Mouse (Mus musculus) lung, postnatal 10 days (tissue): ENCODE data around the gene Tspan32.

Experiments used
- DNase-seq: peaks from one replicate; pipeline ENCODE4 v3.0.0; 2021

Tspan32 gene

DNA sequence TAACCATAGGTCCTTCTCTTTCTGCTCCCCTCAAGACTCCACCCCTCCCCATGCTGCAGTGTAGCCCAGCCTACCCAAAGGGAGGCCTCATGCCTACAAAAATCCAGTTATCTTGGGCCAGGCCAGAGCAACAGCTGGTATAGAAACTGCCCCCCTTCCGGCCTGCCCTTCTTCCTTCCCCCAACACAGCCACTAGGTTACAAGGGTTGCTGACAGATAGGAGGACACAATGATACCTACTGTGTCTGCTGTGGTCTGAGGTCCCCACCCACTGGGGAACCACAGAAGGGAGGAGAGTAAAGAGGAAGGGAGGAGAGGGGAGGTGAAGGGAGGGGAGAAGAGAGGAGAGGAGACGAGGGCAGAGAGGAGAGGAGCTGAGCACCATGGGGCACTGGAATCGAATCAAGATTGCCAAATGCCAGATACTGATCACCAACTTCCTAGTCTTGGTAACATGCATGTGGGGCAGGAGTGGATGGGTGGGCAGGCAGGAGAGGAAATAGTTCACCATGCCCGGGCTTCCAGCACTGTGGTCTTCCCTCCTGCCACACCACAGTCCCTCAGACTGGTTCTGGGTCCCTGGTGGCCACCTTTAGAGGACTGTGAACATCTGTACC lies at the start of gene Tspan32:
Tspan32 (plus strand) TSS at position 320 of the 617 bp plus-strand sequence.
- DNase-seq: no peak

DNA sequence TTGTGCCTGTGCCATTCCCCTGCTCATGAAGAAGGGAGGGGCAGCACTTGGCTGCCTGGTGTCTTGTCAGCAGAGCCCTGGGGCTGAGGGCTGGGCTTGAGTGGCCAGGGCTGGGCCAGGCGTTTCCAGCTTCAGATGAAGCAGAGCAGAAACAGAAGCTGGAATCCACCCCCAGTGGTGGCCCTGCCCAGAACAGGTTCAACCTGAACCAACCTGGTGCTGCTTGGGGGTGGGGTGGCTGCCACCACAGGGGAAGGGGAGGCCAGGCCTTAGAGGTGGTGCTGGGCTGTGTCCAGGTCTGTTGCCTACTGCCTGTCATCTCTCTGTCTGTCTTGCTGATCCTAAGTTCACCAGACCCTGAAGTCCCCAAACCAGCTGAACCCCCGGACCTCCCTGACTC lies 48.8 kb upstream of the Tspan32 start:
- no peak for DNase-seq

DNA sequence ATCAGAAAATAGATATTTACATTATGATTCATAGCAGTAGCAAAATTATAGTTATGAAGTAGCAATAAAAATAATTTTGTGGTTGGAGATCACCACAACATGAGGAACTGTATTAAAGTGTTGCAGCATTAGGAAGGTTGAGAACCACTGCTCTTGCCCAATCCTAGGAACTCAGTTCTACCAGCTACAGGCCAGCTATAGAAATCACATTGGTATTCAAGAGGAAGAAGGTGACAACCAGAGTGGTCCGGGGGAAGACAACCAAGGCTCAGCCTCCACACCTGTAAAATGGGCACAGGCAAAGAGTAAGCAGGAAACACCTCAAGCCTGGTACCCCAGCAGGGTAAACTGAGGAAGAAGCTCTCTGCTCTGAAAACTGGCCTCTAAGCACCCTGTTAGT lies 46.0 kb upstream of the Tspan32 start:
- no peak for DNase-seq

DNA sequence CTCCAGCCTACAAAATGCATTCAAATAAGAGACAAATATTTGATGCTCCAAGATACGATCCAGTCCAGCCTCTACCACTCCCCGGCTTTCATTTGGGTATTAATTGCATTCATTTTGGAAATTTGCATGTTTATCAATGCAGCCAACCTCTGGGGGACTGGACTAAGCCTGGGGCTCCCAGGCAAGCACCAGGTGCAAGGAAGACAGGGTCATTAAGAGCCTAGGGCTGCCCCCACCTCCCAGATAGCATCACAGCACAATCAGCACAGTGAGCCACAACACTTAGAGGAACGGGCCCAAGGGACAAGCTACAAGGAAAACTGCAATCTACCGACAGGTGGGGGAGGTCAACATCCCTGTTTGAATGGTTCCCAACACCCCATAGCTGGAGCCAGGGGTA lies 45.1 kb upstream of the Tspan32 start:
- DNase-seq: no peak

DNA sequence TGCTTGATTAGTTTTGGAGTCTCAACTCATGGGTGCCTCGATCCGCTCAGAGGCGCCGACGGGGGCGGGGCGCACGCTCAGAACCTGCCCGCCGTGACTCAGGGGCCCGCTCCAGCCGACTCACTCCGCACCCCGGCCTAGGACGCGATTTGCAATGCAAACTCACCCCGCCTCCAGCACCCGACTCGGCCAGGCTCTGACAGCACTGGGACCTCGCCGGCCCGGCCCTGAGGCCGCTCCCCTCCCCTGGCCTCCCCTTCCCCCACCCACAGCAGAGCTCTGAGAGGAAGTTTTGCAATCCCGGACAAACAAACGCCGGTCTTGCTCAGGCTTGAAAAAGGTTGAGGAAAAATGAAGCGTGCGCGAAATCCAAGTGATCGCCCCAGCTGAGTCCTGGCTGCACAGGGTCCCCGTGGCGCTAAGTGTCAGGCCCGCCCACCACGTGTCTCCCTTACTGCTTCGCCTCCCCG lies 37.4 kb upstream of the Tspan32 start:
- peak; percentile 59 for DNase-seq

DNA sequence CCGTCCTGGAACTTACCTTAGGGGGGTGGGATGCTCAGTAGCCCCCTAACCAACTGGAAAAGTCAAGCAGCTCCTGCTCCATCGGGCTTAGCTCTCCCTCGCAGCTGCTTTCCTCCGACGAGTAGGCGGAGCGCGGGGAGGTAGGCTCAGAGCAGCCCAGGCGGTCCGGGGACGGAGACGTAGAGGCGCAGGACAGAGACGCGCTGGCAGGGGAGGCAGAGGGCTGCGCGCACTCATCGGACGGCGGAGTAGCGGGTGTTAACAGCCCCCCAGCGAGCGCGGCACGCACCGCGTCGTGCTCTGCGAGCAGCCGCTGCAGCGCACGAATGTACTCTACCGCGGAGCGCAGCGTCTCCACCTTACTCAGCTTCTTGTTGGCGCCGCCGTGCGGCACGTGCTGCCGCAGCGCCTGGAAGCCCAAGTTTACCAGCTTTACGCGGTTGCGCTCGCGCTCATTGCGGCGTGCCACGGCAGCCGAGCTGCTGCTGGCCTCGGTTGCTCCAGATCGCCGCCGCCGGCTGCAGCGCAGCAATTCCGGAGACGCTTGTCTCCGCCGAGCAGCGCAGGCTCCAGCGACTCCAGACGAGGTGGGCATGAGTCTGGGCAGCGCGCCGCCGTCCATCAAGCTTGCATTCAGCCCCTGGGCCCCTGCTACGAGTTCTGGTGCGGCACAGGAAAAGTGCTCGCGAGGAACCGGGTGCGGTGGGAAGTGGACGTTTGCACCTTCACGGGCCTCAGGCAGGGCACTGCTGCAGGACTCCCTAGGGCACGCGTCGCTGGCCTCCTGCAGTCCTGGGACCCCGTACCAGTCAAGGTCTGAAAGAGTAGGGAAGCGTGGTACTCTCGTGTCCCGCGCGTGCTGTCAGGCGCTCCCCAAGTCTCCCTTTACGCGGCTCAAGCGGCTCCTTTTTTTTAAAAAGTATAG lies 36.7 kb upstream of the Tspan32 start:
- peak; percentile 50 for DNase-seq

DNA sequence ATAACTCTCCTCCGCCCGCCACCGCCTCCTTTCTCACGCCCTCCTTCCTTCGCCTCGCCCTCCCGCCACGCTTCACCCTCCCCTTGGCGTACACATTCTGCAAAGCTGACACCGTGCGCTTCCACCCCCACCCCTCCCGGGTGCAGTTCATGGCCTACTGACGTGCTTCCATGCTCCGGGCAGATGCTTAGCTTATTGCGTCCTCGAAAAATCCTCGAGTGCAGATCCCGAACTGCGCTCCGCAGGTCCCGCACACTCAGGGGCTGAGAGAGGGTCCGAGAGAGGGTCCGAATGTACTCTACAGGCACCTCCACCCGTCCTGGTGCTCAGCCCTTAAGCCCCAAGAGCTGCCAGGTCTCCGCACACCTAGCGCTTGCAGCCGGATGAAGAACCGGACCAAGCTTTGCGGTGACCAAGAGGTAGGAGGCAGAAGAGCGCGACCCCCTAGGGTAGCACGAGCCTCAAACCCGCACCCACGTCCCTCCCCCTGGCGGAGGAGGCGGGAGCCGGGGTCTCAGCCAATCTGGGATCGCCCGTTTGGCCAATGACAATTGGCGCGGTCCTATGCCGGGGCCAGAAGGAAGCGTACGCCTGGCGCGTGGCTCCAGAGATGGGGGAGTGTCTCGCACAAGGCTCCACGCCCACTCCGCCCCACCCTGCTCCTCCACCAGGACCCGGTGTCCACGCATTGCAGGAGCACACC lies 35.9 kb upstream of the Tspan32 start, which contains the start of gene Ascl2:
Ascl2 (minus strand) TSS at position 456 of the 703 bp plus-strand sequence.
- peak; percentile 36 for DNase-seq

DNA sequence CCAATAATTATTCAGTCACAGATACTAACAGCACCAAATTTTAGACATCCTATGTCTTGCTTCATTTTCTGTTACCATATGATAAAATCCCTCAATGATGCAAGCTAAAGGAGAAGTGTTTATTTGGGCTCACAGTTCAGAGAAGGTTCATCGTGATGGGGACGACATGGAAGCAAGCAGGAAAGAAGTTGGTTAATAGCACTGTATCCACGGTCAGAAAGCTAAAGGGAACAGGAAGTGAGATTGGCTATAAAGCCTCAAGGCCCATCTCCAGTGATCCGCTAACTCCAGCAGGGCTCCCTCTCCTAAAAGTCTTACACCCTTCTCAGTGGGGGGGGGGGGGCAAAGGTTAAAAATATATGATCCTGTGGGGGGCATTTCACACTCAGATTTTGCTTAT lies 22.9 kb upstream of the Tspan32 start:
- no peak for DNase-seq

DNA sequence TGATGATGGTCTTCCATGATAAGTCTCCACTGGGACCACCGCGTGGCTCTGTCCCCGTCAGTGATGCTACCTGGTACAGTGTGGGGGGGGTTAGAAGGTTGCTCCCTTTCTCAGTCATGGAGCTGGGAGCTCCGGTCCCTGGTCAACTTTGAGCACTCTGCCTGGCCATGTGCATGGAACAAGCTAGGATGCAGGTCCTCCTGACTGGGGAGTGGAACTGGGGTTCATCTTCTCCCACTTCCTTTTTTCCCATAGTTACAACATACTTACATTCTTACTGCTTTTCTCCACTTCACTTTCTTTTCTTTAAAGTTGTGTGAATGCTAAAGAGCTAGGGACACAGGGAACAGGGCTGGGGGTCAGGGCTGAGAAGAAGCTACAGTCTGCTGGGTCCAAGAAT lies 19.7 kb upstream of the Tspan32 start:
- no peak for DNase-seq

DNA sequence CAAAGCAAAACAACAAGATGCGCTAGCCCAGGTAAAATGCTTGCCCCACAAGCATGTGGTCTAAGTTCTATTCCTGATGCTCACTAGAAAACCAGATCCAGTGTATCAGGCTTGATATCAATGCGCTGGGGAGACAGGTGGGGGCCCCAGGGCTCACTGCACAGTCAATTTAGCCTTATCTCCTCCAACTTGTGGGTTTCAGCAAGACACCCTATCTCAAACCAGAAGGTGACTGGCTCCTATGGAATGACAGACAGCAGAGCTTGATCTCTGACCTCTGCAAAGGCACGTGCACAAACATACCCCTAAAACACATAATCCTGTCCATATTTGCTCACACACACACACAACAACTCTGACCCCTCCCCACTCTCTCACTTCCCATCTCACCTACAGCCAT lies 17.1 kb upstream of the Tspan32 start:
- DNase-seq: no peak

DNA sequence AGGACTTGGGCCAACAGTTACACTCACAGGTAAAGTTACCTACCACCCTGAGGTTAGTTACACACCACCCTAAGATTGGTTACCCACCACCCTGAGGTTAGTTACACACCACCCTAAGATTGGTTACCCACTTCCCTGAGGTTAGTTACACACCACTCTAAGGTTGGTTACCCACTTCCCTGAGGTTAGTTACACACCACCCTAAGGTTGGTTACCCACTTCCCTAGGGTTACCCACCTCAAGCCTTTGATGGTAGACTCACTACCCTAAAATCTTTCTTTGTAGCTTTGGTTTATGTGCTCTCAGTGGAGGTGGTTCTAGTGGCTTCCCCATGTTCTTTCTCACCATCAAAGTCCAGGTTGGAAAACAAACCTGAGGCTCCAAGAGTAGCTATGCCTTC lies 9.8 kb upstream of the Tspan32 start:
- no peak for DNase-seq

DNA sequence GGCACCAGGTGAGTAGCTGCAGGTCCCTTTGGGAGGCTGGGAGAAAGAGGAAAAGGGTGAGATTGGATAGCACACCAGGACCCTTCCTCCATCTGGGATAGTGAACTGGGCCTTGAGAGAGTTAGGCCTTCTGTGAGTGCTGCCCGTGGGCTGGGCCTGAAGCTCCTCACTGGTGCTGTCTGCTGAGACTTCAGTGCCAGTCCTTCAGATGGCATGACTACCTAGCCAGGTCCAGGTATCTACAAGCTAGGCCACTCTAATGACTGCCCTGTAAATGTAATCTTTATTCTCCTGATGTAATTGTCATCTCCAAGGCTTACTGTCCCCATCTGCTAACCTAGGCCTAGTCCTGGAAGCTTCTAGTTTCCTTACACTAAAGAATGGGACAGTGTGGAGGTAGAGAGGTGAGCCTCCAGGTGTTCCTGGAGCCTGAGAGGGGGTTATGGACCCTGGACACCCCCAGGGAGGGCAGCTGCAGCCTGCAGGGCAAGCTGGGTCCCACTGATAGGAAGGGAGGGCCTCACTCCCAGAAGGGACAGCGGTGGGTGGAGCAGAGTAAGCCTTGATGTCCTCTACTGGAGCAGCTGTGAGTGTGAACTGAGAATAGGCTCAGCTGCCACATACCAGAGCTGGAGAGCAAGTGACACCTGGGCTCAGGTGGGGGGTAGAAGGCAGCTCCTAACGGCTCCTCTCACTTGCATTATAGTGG lies 9.1 kb upstream of the Tspan32 start:
- DNase-seq: no peak

DNA sequence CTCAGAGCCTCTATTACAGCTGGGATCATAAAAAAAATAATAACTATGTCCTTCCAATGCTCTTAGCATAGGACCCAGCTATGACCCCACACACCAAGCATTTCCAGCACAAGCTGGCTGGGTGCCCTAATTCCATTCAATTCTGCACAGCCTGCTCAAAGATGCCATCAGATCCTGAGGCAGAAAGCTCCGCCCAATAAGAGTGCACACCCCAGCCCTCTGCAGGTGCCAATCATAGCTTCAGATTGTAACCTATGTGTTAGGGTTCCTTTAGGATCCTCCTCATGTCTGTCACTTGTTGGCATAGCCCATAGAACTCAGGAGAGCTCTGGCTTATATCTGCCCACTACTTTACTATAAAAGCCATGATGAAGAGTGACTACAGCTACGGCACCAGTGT lies 7.8 kb upstream of the Tspan32 start:
- no peak for DNase-seq

DNA sequence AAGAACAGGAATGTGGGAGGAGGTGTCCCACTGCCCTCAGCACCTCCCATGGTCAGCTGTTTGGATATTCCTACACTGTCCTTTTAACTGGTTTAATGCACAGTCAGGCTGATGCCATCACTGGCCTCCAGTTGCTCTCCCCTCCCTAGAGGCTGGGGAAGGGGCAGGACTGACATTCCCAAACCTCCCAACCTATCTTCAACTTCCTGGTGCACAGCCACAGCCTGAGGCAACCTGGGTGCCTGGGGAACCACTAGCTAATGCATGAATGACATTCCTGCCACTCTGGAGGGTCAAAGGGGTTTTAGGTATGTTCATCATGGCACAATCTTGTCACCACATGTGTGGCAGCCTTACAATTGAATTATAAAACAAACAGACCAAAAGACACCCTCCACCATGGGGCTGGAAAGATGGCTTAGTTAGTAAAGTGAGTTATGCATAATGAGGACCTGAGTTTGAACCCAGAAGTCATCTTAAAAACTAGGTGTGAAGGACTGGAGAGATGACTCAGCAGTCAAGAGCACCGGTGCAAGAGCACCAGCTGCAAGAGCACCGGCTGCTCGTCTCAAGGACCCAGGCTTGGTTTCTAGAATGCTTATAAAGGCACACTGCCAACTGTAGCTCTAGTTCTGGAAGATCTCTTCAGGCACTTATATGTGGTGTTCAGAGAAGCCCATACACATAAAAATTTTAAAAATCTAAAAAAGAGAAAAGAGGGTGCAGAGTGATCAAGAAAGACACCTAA lies 7.3 kb upstream of the Tspan32 start:
- no peak for DNase-seq

DNA sequence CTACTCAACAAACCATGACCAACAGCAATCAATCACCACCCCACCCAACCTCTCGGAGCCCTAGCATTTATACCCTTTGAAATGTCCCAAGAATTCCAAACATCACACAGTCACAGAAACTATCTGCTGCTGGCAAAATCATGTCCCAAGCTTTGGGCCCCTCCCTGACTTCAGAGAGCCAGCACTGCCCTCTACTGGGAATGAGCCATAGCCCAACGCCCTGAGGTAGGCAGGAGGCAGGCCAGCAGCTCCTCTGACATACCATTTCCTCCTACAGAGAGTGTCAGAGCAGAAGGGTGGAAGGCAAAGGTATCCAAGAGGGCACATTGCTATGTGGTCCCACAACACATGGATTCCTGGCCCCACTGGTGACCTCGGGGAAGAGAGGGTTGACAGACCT lies 2.2 kb upstream of the Tspan32 start:
- DNase-seq: peak; percentile 74

DNA sequence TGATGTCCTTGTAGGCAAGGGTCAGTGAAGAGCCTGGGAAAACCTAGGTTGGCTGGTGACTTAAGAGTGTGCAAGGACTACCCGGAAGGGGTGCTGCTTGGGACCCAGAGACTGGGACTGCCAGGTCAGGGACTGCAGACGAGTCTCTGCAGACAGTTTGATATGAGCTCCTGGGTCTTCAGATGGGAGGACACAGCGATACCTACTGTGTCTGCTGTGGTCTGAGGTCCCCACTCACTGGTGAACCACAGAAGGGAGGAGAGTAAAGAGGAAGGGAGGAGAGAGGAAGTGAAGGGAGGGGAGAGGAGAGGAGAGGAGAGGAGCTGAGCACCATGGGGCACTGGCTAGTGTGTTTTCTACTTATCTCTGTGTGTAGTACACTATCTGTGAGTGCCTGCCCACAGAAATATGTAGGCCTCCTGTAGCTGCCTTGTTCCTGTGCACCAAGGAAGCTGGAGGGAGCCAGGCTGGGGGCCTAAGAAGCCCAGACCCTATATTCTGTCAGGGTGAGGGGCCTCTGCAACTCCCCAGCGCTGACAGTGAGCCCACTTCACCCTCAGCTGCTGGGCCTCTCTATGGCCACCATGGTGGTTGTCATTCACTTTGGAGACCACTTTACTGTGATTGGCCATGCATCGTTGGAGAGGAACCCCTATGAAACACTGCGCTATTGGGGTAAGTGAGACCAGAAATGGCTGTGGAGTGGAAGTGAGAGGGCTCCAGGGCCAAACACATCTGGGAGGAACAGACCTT lies 674 bp downstream of the Tspan32 start:
- no peak for DNase-seq

DNA sequence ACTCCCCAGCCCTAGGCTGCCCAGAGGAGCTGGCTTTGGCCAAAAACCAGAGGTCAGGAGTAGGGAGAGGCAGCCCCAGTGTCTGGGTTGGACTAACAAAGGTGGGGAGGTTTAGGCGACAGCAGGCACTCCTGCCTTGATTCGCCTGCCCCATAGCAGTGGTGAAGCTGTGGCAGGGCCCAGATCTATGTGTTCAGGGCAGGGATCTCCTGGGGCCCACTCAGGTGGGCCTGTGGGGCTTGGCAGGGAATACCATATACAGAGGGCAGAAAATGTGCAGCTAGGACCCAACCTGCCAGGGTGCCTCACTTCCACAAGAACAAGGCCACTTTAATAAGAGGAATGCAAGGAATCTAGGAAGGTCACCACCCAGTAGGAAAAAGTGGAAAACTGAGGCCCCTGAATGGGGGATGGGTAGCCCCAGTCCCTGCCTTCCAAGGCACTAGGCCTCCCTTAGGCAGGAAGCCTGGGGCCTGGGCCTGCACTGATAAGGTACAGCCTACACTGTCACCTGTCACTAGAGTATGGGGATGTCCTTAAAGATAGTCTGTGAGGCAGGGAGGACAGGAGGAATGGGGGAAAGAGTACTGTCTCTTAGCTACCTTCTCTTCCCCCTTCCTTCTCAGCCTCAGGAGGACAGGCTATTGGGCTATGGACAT lies 1.4 kb downstream of the Tspan32 start:
- DNase-seq: no peak

DNA sequence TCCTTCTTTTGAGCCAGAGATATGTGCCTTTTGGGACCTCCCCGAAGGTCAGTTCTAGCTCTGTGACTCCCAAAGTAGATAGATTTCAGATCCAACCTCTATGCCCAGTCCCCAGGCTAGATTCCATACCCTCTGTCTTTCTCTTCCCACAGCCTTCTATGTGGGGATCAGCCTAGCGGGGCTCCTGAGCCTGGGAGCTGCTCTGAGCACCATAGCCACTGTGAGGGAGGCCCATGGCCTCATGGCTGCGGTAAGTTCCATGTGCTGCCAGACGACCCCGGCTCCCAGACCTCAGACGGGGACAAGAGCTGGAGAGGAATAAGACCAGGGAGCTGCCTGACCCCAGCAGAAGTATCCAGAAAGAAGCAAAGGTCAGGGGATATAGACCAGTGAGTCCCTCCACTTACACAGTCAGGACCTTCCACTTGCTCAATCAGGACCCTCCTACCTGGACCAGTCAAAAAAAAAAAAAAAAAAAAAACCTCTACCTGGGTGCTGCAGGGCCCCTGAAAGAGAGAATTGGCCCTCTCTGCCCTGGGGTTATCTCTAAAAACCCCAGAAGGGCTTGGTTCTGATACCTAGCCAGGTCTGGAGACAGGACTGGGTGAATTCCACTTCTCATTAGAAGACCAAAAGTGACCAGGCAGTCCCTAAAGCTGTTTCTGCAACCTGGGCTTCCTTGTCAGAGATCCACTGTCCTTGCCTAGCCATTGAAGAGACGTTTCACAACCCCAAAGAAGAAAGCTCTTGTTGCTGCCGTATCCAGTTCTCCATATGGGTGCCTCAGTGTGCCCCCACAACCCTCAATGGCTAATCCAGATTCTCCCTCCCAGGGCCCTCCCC lies 2.1 kb downstream of the Tspan32 start:
- DNase-seq: no peak

DNA sequence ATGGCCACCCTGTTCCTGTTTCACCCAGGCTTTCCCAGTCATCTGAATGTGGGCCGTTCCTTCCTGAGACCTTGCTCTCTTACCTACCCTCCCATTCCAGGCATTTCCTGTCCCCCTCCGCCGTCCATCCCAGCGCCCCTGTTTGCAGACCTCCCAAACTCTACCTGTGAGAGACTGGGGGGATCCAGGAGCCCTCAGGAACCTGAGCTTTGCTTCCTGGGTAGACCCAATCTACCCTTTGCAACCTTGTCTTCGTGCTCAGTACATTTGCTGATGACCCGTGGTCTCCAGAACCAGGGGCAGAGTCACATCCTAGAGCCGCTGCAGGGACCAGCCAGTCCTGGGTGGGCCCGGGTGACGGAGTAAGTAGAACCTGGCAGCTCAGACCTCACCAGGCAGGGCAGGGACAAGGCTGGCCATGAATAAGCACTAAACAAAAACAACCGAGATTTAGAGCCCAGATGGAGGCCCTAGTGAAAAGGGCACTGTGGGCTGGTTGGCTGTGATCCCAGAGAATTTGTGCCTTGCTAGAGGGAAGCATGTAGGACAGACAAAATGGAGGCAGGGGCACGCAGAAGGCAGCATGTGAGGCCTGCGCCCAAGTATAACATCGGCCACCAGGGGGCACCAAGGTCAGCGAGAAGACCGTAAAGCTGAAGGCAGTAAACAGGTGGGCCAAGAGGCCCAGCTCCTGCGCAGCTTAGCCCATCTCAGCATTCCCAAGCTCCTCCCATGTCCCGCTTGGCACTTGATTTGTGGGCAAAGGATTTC lies 2.9 kb downstream of the Tspan32 start:
- peak; percentile 97 for DNase-seq
